ENCODE assay signal across 6 mouse cellular contexts in the genomic region with DNA sequence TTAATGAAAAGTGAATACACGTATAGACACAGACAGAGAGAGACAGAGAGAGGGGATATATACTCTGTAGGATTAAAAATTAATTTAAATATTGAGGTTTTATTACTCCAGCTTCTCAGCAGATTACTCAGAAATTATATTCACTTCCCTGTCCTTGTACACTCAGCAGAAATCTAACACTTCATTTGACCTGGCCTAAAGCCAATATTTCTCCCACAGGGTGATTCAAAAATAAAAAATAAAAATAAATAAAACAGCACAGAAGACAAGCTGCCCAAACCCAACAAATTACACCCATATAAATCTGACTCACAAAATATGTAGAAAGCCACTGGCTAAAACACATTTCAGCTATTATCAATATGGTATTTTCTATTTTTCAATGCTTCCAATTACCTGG.
"Had no signal": no experiment of that assay in that cellular context is flagged by ENCODE, and none has a peak within 500 bp of the region (broad histone marks: within the 10 kb centered on the region; RNA-seq: fewer than 3 reads in every experiment).

No protein-coding gene starts in this region.

- DNase-seq: kidney, adult 8-10 months; kidney, postnatal 36 days; layer of hippocampus, adult 9-11 months; layer of hippocampus, postnatal 36 days; right cerebral cortex, postnatal 14 days; thymus, postnatal 36 days had no signal
